Mouse (Mus musculus) CH12F3 (cell line): Measurements from ENCODE around the gene Thnsl2.

Experiments
- in situ Hi-C: fragments of 300-500 bp; cut with MboI; formaldehyde crosslinking; loops from 2 replicates; pipeline ENCODE4 v1.14.3; 2020; ENCODE audit warnings: low sequenced_read_pairs

The Thnsl2 gene

GRCm38 (mm10) chr6:71135031-71135430, 9.2 kb downstream of the Thnsl2 start:
- in situ Hi-C loops, result no loop called here

DNA sequence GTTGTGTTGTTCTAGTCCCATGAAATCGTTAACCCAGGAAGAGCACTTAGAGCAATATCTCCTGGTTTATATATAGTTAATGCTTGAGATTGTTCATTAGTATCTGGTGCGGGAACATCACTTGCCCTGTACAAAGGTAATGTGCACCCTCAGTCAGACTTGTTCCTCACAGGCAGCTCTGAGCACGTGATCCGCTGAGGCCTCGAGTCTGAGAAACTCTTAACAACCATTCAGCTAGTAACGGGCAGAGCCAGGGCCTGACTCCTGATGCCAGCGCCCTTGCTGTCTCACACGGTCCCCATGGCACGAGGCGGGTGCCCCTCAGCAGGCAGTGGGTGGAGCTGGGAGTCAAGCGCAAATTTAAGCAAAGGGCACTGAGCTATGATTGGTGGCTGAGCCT, 10.7 kb downstream of the Thnsl2 start:
- in situ Hi-C loops, result no loop called here

DNA sequence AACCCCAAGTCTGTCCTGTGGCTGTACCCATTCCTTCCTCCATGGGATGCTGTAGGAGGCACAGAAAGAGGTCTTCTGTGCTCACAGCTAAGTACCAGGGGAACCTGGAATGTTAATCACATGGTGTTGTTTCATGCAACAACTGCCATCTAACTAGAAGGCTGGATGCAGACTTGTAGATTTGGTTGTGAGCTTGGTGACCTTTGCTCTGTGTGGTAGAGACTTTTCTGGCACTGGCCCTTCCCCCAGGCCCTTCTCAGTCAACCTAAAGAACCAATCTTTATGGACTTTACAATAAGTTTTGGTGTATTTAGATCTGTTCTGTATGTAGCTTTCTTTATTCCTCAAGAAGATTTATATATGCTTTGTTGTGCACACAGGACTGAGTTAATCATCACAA, 13.2 kb downstream of the Thnsl2 start:
- in situ Hi-C loops, result no loop called here

- in situ Hi-C loops, result no loop called here
Measured at GRCm38 (mm10) chr6:71130269-71130668, 14.0 kb downstream of the Thnsl2 start.

- in situ Hi-C loops, result loop anchor here (10.0 kb wide), 1 partner anchor 324 kb away; no protein-coding TSS in a partner anchor
Measured at GRCm38 (mm10) chr6:71129071-71129470, 15.2 kb downstream of the Thnsl2 start.

DNA sequence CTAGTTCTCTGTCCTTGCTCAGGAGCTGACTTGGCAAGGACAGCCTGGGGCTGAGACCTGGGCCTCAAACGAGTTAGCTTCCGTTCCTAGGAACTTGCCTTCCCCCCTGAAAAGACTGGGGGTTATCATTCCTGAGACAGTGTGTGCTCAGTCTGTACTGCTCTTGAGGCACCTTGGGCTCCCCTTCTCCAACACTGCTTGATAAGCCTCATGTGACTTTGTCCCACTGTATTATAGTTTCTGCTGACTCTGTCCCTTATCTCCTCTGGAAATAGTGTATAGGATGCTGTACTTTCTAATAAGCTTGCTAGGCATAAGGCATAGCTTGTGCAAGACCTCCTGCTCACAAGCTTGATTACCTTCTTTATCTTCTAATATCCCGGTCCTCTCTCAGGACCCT, 17.9 kb downstream of the Thnsl2 start:
- in situ Hi-C loops, result loop anchor here (10.0 kb wide), 1 partner anchor 321 kb away; no protein-coding TSS in a partner anchor

GRCm38 (mm10) chr6:71125043-71125893, 19.0 kb downstream of the Thnsl2 start:
- in situ Hi-C loops, result loop anchor here (10.0 kb wide), 1 partner anchor 320 kb away; no protein-coding TSS in a partner anchor

DNA sequence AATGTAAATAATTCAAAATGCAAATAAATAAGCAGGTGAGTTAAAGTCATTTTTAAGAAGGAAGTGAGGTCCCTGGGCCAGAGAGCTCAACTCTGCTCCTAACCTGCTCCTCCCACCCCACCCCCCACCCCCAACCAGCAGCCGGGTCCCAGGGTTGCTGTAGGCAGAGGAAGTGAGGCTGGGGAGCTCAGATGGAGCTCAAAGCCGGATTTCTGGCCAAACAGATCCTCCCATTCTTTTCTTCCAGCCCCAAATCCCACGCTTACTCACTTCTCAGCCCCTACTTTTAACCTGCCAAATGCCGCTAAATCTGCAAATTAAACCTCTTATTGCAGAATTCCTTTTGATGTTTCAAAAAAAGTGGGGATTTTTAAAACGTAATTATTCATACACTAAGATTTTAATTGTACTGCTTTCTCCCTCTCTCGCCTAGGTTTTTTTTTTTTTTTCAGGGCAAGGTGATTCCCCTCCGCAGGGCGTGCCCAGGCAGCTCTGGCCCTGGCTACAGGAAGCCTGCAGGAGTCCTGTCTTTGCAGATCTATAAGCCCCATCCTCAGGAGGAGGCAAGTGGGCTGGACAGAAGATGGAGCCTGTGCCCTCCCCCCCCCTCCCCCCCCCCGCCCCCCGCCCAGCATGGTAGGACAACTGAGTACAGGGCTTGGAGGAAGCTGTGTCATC, 24.5 kb downstream of the Thnsl2 start:
- in situ Hi-C loops, result loop anchor here (10.0 kb wide), 1 partner anchor 315 kb away; no protein-coding TSS in a partner anchor

DNA sequence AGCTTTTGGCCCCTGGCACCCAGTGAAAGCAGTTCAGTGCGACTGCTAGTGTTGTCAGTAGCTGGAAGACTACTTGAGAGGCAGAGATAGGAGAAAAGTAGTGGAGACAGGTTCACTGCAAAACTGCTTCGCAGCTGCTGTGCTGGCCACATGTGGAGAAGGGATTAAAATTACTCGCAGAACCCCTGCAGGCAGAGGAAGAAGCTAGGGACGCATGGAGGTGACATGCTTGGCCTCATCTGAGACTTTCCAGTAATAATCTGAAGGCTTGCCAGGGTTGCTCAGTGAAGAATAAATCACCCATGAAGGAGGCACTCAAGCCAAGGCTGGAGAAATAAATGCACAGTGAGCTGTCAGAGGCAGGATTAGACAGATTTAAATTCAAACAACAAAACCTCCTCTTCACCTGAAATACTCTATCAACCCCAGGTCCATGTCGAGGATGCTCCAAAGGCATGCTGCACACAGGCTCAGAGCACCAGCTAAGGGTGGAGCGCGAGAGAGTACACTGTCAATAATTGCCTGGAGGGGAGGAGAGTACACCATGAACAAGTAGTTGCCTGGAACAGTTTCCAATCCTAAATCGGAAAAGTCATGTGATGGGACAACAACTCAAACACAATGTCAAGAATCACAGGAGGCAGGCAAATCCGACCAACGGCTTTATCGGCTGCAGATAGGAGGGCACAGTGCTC, 32.7 kb downstream of the Thnsl2 start:
- in situ Hi-C loops, result no loop called here

- in situ Hi-C loops, result no loop called here
Measured at GRCm38 (mm10) chr6:71106170-71106945, 37.9 kb downstream of the Thnsl2 start.

GRCm38 (mm10) chr6:71096126-71096525, 48.1 kb downstream of the Thnsl2 start:
- in situ Hi-C loops, result no loop called here

DNA sequence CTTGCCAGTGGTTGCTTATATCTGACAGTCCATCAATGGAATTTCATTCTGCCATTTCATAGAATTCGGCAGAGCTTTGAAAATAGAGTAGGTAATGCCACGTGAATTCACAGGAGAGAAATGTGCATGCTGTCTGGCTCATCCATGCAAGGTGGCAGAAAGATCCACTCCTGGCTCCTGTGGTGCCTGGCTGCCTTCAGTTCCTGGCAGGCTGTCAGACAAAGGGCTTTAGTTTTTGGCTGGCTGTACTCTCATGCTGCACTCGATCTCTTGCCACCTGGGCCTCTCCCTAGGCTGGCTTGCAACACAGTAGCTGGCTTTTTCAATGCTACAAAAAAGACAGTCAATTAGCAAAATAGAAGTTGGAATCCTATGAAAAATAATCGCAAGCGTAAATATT, 49.5 kb downstream of the Thnsl2 start:
- in situ Hi-C loops, result no loop called here

DNA sequence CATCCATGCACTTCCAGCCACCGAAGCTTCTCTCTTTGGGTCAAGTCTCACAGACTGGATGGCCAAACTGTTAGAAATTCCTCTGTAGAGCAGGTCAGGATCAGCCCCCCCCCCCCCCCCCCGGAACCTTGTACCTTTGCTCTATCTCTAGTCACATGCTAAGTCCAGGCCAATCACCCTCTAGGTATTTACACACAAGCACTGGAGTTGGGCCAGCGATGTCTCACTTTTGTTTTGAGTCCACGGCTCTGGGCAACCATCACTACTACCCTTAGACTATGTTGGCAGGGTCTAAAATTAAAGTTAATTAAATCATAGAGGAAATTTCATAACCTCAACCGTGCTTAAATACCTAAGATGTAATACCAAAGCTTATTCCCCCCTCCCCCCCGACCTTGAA, 50.6 kb downstream of the Thnsl2 start:
- in situ Hi-C loops, result no loop called here

GRCm38 (mm10) chr6:71090475-71090874, 53.8 kb downstream of the Thnsl2 start:
- in situ Hi-C loops, result no loop called here

DNA sequence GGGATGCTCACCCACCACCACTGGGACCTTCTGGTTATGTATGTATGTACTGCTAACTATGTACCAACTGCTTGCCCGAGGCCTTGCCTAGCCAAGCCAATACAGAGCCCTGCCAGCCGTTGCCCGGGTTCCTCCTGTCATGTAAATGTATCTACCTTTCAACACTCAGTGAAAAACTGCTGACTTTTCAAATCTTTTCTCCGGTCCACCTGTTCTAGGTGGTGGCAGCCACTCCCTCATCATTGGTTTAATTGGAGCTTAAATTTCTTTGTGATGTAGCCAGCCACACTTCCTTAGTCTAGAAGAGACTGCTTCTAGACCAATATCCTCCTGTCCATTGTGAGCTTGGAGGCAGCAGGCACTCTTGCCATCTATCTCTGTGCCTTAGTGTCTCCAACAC, 54.5 kb downstream of the Thnsl2 start:
- in situ Hi-C loops, result no loop called here

DNA sequence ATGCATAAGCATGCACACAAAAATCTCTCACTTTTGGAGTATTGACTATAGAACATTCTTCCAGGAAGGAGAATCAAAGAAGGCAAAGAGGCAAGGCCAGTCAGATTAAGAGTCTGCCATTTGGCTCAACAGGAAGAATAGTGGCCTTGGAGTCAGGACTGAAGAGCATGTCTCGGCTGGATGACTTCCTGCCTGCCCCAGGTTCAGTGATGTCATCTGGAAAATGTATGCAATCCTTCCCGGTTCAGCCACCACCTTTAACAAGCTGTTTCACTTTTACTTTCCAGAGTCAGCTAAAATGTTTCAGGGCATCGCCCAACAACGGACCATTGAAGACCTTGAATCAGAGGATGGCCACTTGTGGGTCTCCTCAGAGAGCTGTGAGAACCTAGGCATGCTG, 55.2 kb downstream of the Thnsl2 start:
- in situ Hi-C loops, result no loop called here

DNA sequence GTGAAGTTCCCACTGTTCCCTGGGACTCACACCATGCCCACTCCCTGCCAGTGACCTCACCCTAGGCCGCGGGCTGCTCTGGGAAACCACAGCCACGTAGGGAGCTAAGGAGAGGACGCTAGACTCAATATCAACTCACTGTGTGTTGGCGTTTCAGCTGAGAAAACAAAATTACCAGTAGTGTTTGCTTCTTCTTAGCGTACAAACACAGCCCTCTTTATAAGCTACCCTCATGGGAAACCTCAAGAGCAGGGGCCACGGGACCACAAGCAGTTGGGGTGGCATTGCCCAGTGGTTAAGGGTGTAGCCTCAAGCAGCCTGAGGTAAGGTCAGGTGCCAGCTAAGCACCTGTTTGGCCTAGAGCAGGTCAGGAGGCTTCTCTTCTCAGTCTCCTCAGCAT, 60.8 kb downstream of the Thnsl2 start:
- in situ Hi-C loops, result no loop called here

DNA sequence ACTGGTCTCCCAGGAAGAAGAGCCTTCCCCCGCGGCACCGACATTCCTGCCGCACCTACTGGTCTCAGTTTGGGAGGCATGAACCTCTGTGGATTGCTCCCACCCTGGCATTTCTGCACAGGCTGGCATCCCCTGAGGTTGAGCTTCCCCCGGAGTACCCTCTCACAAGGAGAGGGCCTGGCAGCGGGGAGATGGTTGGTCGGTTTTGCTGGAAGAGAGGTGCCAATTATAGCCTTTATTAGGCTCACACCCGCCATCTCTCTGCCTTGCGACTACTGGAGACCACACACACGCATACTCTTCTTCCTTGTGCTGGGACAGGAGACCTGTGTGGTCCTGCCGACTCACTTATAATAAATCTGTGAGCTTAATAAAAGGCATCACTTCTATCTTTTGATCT, 62.2 kb downstream of the Thnsl2 start:
- in situ Hi-C loops, result no loop called here

DNA sequence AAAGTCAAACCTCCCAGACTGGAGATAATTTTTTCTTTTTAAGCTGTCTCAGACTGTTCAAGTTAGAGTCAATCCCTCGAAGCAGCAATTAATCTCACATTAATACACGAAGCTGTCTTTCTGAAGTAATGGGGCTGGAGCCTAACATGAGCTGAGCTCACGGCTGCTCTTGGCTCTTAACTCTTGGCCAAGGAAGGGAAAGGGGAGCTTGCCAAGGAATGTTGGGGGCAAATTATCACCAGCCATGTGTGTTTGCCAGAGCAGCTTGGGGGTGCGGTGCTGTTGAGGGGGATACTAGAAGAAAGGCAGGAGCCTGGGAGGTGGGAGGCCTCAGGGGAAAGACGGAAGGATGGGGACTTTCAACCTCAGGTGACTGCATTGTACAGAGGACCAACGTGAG, 63.0 kb downstream of the Thnsl2 start:
- in situ Hi-C loops, result no loop called here
